Mouse (Mus musculus): Measurements from ENCODE around the gene Gm49601.

Gm49601 gene

GRCm38 (mm10) chr16:18626376-18626878 lies at the start of gene Gm49601:
Gene Gm49601 (minus strand): TSS chr16:18626427.
- DNase-seq (ENCODE audit: low read depth), result peak; percentile 66

DNA sequence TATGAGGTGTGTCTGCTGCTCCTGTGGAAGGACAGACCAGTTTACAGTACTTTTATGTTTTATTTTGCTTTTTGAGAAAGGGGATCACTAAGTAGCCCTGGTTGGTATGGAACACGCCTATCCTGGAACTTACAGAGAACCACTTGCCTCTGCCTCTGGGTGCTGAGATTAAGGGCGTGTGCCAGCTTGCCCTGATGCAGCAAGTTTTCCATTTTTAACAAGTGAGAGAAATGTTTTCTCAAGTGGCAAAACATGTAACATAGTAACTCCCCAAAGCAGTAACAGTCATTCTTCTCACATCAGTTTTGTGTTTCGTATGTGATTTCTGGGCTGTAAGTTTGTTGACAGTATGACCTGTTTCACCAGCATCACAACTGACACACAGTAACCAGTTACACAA lies 46.8 kb upstream of the Gm49601 start:
- DNase-seq (ENCODE audit: low read depth), result no peak

GRCm38 (mm10) chr16:18672027-18672426 lies 45.8 kb upstream of the Gm49601 start:
- no peak for DNase-seq (ENCODE audit: low read depth)

DNA sequence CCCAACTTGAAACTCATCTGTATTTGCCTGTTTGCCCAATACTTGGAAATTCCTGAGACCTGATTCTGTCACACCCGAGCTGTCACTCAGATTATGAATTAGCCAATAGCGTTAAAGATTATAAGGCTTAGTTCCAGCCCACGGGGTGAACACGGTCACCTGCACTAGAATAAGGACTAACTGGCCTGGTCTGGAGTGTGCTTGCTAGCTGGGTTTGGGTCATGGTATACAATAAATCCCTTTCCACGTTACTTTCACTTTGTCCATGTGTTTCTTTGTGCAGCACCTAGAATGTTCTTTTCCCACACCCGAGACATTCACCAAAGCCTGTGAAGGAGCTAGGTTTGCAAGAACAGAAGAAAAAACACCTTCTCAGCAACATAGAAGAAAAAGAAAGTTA lies 43.7 kb upstream of the Gm49601 start:
- DNase-seq (ENCODE audit: low read depth), result no peak

GRCm38 (mm10) chr16:18658597-18658996 lies 32.4 kb upstream of the Gm49601 start:
- DNase-seq (ENCODE audit: low read depth), result no peak

- no peak for DNase-seq (ENCODE audit: low read depth)
Observed at GRCm38 (mm10) chr16:18655372-18656098, 29.3 kb upstream of the Gm49601 start.

- no peak for DNase-seq (ENCODE audit: low read depth)
Observed at GRCm38 (mm10) chr16:18653290-18654160, 27.3 kb upstream of the Gm49601 start.

DNA sequence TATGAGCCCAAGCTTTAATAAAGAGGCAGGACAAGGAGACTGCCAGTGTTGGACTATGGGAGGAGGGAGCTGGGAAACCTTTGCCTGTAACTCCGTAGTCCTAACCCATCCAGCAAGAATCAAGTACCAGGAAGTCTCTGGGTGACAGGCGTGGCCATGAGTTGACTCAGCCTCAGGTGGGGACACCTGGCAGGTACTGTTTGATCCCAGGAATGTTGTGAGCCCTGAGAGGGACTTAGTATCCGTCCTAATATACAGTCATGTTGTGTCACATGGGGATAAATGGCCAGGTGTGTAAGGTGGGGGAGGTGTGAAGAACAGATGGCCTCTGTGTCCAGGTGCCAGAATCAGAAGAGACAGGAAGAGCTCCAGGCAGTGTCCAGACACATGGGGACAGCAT lies 22.9 kb upstream of the Gm49601 start:
- DNase-seq (ENCODE audit: low read depth), result no peak

DNA sequence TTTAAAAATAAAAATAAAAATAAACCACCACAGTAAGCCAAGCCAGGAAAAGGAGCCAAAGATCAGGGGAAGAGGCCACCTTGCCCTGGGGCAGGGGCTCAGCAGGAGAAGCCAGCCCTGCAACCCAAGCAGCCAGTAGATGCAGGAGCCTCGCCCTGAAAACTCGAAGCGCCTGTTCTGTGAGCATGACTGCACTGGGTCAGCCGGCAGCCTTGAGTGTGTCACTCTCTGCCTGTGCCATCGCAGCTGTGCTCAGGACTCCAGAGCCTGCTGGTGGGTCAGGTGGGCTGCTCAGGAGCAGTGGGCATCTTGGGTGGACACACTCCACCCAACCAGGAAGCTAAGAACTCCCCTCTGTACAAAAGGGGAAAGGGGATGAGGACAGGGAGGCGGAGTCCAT lies 19.1 kb upstream of the Gm49601 start:
- DNase-seq (ENCODE audit: low read depth), result no peak

- no peak for DNase-seq (ENCODE audit: low read depth)
Observed at GRCm38 (mm10) chr16:18644485-18644884, 18.3 kb upstream of the Gm49601 start.

GRCm38 (mm10) chr16:18643406-18643998 lies 17.3 kb upstream of the Gm49601 start:
- no peak for DNase-seq (ENCODE audit: low read depth)

GRCm38 (mm10) chr16:18642897-18643296 lies 16.7 kb upstream of the Gm49601 start:
- no peak for DNase-seq (ENCODE audit: low read depth)

DNA sequence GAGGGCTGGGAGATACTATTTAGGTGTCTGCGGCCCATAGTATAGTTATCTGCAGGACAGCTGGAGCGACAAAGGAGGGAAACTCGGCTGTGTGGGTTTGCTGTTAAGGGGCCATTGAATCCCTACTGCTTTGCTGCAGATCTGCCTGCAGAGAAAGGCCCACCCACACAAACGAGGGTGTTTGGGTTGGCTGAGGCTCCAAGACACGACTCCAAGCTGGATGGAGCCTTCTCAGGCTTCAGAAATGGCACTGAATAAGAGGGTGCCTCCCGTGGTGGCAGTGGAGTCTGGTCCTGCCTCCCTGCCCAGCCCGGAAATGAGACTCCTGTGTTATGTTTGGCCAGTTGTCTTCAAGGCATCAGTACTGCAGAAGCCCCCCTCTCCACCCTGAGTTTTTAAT lies 16.1 kb upstream of the Gm49601 start:
- DNase-seq (ENCODE audit: low read depth), result no peak

DNA sequence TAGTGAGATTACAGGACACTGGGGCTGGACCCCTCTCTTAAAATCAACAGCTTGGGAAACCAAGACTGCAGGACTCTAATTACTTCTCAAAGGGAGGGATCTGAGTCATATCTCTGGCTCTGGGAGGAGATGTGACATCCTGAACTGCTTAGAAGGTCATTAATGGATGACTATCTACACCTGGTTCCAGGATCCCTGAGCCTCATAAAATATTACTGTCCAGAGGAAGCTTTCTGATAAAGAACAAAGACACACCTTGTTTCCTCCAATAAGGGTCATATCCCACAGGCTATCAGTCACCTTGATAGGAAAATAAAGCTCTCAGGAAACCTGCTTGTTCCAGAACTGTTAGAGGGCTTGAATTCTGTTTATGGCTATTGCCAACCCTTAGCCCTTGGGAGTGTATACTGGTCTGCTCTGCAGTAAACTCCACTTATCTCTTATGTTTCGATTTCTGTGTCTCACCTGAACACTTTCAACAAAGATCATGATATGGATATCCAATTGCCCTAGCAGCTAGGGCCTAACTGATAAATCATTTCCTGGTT lies 13.2 kb upstream of the Gm49601 start:
- no peak for DNase-seq (ENCODE audit: low read depth)

- DNase-seq (ENCODE audit: low read depth), result no peak
Observed at GRCm38 (mm10) chr16:18638396-18638795, 12.2 kb upstream of the Gm49601 start.

DNA sequence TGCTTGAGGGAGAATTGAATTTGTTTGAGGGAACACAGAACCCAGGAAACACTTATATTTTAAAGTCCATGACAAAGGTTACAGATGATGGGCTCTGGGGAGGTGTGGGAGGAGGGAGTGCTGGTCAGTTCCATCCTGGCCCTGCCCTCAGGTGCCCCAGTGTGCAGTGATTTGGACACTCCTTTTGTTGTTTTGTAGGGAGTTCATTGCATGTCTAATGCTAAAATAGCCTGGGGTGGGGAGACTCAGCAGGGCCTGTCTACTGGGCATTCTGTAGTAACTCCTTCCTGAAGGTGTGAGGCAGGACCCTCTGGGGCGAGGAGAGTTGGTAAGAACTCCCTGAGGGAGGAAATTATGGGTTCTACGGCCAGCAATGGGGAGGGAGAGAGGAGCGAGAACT lies 10.6 kb upstream of the Gm49601 start:
- DNase-seq (ENCODE audit: low read depth), result no peak

DNA sequence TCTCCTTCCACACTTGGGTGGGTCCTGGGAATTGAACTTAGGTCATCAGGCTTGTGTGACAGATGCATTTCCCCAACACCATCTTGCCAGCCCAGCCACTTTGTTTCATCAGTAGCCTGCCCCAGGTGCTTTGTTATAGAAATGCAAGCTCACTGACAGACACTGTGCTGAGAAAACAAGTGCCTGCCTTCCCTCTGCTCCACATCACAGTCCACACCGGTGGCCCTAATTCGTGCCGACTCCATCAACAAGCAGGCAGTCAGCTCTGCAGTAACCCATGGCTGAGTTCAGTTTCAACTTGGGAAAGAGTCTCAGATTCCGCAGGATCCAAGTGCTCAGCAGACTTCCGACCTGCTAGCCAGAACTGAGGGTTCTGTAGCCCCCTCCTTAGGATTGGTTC lies 10.2 kb upstream of the Gm49601 start:
- no peak for DNase-seq (ENCODE audit: low read depth)

GRCm38 (mm10) chr16:18633333-18633732 lies 7.1 kb upstream of the Gm49601 start:
- DNase-seq (ENCODE audit: low read depth), result no peak

GRCm38 (mm10) chr16:18632816-18633215 lies 6.6 kb upstream of the Gm49601 start:
- DNase-seq (ENCODE audit: low read depth), result no peak

DNA sequence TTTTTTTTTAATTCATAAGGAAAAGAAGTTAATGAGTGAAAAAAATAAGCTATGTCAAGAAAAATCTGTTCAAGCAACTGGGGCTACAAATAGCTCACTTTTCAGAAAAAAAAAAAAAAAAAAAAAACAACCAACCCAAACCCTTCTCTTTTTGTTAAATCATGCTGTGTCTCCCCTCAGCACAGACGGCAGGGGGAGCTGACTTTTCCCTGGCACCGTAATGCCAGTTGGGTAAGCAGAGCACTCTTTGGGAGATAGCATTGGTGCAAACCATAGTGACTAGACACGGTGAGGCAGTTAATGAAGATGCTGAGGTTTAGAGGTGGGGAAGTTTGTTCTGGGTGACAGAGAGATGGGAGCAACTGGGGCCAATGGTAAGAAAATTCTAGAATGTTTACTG lies 5.8 kb upstream of the Gm49601 start:
- DNase-seq (ENCODE audit: low read depth), result no peak

- no peak for DNase-seq (ENCODE audit: low read depth)
Observed at GRCm38 (mm10) chr16:18631141-18631540, 4.9 kb upstream of the Gm49601 start.

- DNase-seq (ENCODE audit: low read depth), result no peak
Observed at GRCm38 (mm10) chr16:18630291-18630690, 4.1 kb upstream of the Gm49601 start.
